21 mouse cellular contexts compared by ENCODE assay signal in the genomic region with DNA sequence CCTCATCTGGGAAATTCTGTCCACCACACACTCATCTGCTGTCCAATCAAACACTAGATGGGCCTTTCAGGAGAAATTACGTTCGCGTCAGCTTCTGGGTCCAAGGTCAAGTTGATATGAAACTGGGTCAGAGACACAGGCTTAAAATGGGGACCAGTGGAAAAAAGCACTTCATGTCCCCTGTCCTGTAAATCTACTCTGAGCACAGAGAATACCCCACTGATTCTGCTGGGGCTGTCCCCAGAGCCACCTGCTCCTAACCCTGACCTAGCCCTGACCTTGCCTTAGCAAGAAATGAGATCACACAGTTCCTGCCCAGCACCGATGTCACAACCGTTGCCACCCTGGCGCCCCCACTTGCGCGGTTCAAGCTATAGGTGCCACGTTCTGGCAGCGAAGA. TPM values are rescaled to one million over a fixed set of nuclear protein-coding genes. Genes with fewer than 3 reads are reported as not detected.
A peak's percentile ranks its signal among the peaks of the same experiment; 100 is the strongest.
DNase-seq lines count a peak whose midpoint lies in the region; ATAC-seq and TF ChIP-seq lines count a peak whose summit lies in the region.
"Had no signal": no experiment of that assay in that cellular context is flagged by ENCODE, and none has a peak within 500 bp of the region (broad histone marks: within the 10 kb centered on the region; RNA-seq: fewer than 3 reads in every experiment).

No protein-coding gene starts in this region.

- 83% methylated on average over 10 of the region's 10 CpGs for WGBS in heart, postnatal 0 days
- 88% methylated on average over 10 of the region's 10 CpGs for WGBS in heart, embryonic 10.5 days
- WGBS in small intestine, adult 2 months, result 46% methylated on average over 10 of the region's 10 CpGs

- no peaks in the 10 kb centered on the region for H3K36me3 ChIP-seq in heart, postnatal 0 days (replicated peaks; ENCODE audit: control insufficient read depth, insufficient read depth, low read length)
- H3K36me3 ChIP-seq in heart, embryonic 10.5 days, result no peaks in the 10 kb centered on the region
- peaks cover 47% of the 10 kb centered on the region for H3K36me3 ChIP-seq in small intestine, adult 2 months (ENCODE audit: control insufficient read depth, insufficient read depth, low read length)
- H3K36me3 ChIP-seq: forebrain, embryonic 10.5 days; hindbrain, embryonic 10.5 days; hindbrain, embryonic 13.5 days had no signal

- peaks cover 10% of the 10 kb centered on the region; the same call in 1 of the 2 replicates for H3K4me1 ChIP-seq in heart, postnatal 0 days (ENCODE audit: control insufficient read depth, insufficient read depth)
- peaks cover 28% of the 10 kb centered on the region for H3K4me1 ChIP-seq in heart, embryonic 10.5 days
- H3K4me1 ChIP-seq in small intestine, adult 2 months (ENCODE audit: control insufficient read depth, insufficient read depth, insufficient read length, low read length), result peaks cover 27% of the 10 kb centered on the region
- H3K4me1 ChIP-seq: forebrain, embryonic 13.5 days; hindbrain, embryonic 10.5 days; hindbrain, embryonic 13.5 days had no signal

- ATAC-seq in heart, postnatal 0 days (ENCODE audit: insufficient read depth, low read depth), result peak; percentile 28; the same call in 1 of the 2 replicates
- ATAC-seq: activated CD4-positive, CD25-positive, alpha-beta regulatory T cell, adult 4 months; forebrain, embryonic 13.5 days; forebrain, embryonic 16.5 days; hindbrain, embryonic 16.5 days; inflammation-experienced regulatory T-cells, adult 6 months; intestine, embryonic 16.5 days had no signal

- DNase-seq in adrenal gland, adult (ENCODE audit: inconsistent age in 2 of 2, low spot score in 1 of 2), result peak; percentile 51 to 73
- no peak for DNase-seq in adrenal gland, postnatal 14 days
- DNase-seq in heart, postnatal 0 days (ENCODE audit: low spot score), result no peak
- no peak for DNase-seq in heart, embryonic 10.5 days (ENCODE audit: low spot score)
- DNase-seq in A20 (ENCODE audit: low read depth, low spot score), result peak; percentile 17
- DNase-seq in urinary bladder, adult 18-20 months (ENCODE audit: low spot score in 2 of 2), result no peak
- DNase-seq: B cell, adult 2 months; cerebellum, adult 18-20 months; cerebellum, adult 9-10 months; gastrocnemius, adult 2 months; gastrocnemius, postnatal 14 days had no signal

- H3K4me2 ChIP-seq in heart, postnatal 0 days (ENCODE audit: low read depth, low read length), result no peak overlapping the region
- H3K4me2 ChIP-seq: forebrain, embryonic 13.5 days; hindbrain, embryonic 13.5 days had no signal

- H3K9me3 ChIP-seq in heart, postnatal 0 days (replicated peaks; ENCODE audit: control insufficient read depth, low read length), result no peaks in the 10 kb centered on the region
- no peaks in the 10 kb centered on the region for H3K9me3 ChIP-seq in heart, embryonic 10.5 days
- H3K9me3 ChIP-seq: forebrain, embryonic 10.5 days; forebrain, embryonic 13.5 days; hindbrain, embryonic 10.5 days; hindbrain, embryonic 13.5 days had no signal

- no peaks in the 10 kb centered on the region for H3K27me3 ChIP-seq in heart, postnatal 0 days (ENCODE audit: control insufficient read depth, insufficient read depth, low read length)
- peaks cover 28% of the 10 kb centered on the region for H3K27me3 ChIP-seq in heart, embryonic 10.5 days (ENCODE audit: insufficient read depth, poor library complexity, severe bottlenecking)
- no peaks in the 10 kb centered on the region for H3K27me3 ChIP-seq in small intestine, adult 2 months (ENCODE audit: control insufficient read depth, insufficient read depth, low read length)
- H3K27me3 ChIP-seq: forebrain, embryonic 13.5 days; hindbrain, embryonic 13.5 days had no signal

- TF ChIP-seq POLR2A in small intestine, adult 2 months (IDR thresholded peaks at IDR 0.05; ENCODE audit: low read depth, low read length), result no peak

- no peak overlapping the region for H3K4me3 ChIP-seq in heart, postnatal 0 days (ENCODE audit: low read depth, low read length)
- no peak overlapping the region for H3K4me3 ChIP-seq in heart, embryonic 10.5 days
- no peak overlapping the region for H3K4me3 ChIP-seq in small intestine, adult 2 months (ENCODE audit: low read depth, low read length)
- H3K4me3 ChIP-seq: forebrain, embryonic 10.5 days; forebrain, embryonic 13.5 days; gastrocnemius, adult 2 months; hindbrain, embryonic 10.5 days; hindbrain, embryonic 13.5 days had no signal

- no peak for TF ChIP-seq EP300 in heart, postnatal 0 days (IDR thresholded peaks at IDR 0.05; ENCODE audit: low read depth)

- no peak overlapping the region for H3K27ac ChIP-seq in heart, postnatal 0 days (ENCODE audit: low read depth)
- H3K27ac ChIP-seq in heart, embryonic 10.5 days, result no peak overlapping the region
- peak overlapping the region; percentile 23 for H3K27ac ChIP-seq in small intestine, adult 2 months (ENCODE audit: insufficient read depth, low read depth, low read length)
- H3K27ac ChIP-seq: forebrain, embryonic 10.5 days; forebrain, embryonic 13.5 days; gastrocnemius, adult 2 months; hindbrain, embryonic 10.5 days; hindbrain, embryonic 13.5 days had no signal

- H3K9ac ChIP-seq in heart, postnatal 0 days (replicated peaks; ENCODE audit: low read depth, low read length), result no peak overlapping the region
- H3K9ac ChIP-seq: forebrain, embryonic 13.5 days; hindbrain, embryonic 13.5 days had no signal

- no peak for TF ChIP-seq CTCF in heart, postnatal 0 days (IDR thresholded peaks at IDR 0.05; ENCODE audit: low read depth)
- TF ChIP-seq CTCF in small intestine, adult 2 months (IDR thresholded peaks at IDR 0.05; ENCODE audit: extremely low read depth, insufficient read length, insufficient replicate concordance, low read depth, low read length), result no peak

RNA-seq across cellular contexts. Expression of gene Vdr, which starts 20.0 kb away (rescaled TPM):
- 6.6 and 7.0 TPM in 2 replicates for total RNA-seq in adrenal gland, postnatal 14 days (2021)
- total RNA-seq in heart, postnatal 0 days (2014; rRNA removed; ENCODE audit: low replicate concordance), result 0.15 and 1.7 TPM in 2 replicates
- 1.3 and 2.6 TPM in 2 replicates for polyA plus RNA-seq in heart, postnatal 0 days (2015; fragmentation: Nextera tagmentation; extraction: Ambion mirVana)
- 0.75 and 0.77 TPM in 2 replicates for polyA plus RNA-seq in heart, embryonic 10.5 days (2016; fragmentation: Nextera tagmentation; extraction: Ambion mirVana)
- polyA plus RNA-seq in small intestine, adult 2 months (2012; rRNA removed), result 100 and 151 TPM in 2 replicates
- polyA plus RNA-seq: forebrain, embryonic 13.5 days; forebrain, embryonic 16.5 days had no signal

RNA-seq across cellular contexts. Expression of gene Hdac7, which starts 46.1 kb away (rescaled TPM):
- total RNA-seq in adrenal gland, postnatal 14 days (2021), result 60.1 and 75.8 TPM in 2 replicates
- total RNA-seq in heart, postnatal 0 days (2014; rRNA removed; ENCODE audit: low replicate concordance), result 34.4 and 36.9 TPM in 2 replicates
- 15.6 TPM in 2 replicates for polyA plus RNA-seq in heart, postnatal 0 days (2015; fragmentation: Nextera tagmentation; extraction: Ambion mirVana)
- polyA plus RNA-seq in heart, embryonic 10.5 days (2016; fragmentation: Nextera tagmentation; extraction: Ambion mirVana), result 23.4 and 26.7 TPM in 2 replicates
- 21.3 and 29.9 TPM in 2 replicates for polyA plus RNA-seq in small intestine, adult 2 months (2012; rRNA removed)

Comparison
In these comparisons a context has a peak if more than half of its experiments do, and no peak if none do; other contexts are left out.
1. DNase-seq: peak in adrenal gland, adult (2 of 2) and A20 (single experiment); none in adrenal gland, postnatal 14 days (single experiment), heart, postnatal 0 days (single experiment), heart, embryonic 10.5 days (single experiment) and urinary bladder, adult 18-20 months (0 of 2).
2. RNA of gene Vdr, which starts 20.0 kb away (polyA plus RNA-seq): 100 to 151 TPM in small intestine, adult 2 months; 1.3 to 2.6 TPM in heart, postnatal 0 days and 0.75 to 0.77 TPM in heart, embryonic 10.5 days; every median in the first group is over 10 times any median in the second.